Mouse (Mus musculus) B cell, adult 2 months (primary cell): ENCODE results near the gene Rprd1b.

Source experiments
- DNase-seq, 2 experiments: peaks; one replicate each; pipeline ENCODE4 v3.0.0; 2022

The Rprd1b gene

DNA sequence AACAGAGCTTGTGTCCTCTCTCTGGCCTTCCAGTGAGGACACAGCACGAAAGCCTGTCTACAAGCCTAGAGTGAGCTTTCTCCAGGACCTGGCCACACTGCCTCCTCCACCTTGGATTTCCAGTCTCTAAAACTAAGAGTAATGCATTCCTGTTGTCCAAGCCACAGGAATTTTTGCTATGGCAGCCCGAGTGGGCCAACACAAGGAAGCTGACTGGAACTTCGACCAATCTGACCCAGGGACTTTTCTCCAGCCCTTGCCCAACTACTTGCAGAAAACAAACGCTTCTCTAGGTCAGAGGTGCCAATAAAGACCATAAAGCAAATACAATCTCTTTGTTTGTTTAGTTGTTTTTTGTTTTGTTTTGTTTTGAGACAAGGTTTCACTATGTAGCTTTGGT lies 61.8 kb downstream of the Rprd1b start:
- no peak for DNase-seq

DNA sequence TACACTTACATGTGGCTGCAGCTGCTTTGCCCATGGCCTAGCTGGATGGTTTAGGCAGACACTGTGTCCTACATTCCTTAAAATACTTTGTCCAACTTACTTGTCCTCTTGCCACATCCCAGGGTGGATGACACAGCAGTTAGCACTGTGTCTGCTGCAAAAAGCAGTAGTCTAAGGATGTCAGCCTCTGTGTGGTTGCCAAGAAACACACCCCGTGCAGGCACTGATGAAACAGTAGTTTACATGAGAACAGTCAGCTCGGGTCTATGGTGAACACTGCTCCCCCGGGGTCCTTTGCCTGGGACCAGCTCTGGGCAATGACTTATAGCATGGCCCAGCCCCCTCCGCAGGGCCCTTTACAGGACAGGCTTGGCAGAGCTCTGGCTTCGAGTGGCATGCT lies 65.0 kb downstream of the Rprd1b start:
- DNase-seq: no peak

DNA sequence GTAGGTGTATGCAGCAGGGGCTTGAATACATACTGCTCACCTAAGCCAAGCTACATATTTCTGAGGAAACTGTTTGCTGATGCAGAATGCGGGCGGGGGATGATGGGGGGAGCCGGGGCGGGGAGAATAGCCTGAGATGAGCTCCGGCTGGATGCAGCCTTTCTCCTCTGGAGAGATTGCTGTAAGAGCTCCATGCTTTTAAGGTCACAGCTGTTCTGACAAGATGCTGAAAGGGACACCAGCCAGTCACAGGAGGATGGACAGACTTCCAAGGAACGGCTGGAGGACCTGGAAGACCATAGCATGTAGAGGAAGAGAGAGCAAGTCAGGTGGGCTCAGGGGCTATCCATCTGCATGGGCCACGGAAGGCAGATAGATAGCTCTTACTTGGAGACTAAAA lies 66.0 kb downstream of the Rprd1b start:
- DNase-seq: no peak

DNA sequence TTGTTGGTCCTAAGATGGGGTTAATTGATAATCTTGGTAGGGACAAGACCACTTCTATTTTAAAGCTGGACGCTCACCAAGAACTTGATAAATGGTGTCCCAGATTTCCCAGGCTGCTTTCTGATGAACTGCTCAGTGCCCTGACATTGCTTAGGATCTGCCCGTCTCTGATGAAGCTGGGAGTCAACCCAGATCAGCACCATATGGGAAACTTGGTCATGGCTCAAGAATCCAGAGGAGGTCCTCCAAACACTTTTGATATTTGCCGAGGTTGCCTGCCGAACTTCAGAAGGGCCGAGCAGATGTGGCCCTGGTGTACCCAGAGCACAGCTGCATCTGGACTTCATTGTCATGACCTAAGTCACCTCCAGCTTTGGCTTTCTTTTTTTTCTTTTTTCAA lies 66.5 kb downstream of the Rprd1b start:
- DNase-seq: no peak

DNA sequence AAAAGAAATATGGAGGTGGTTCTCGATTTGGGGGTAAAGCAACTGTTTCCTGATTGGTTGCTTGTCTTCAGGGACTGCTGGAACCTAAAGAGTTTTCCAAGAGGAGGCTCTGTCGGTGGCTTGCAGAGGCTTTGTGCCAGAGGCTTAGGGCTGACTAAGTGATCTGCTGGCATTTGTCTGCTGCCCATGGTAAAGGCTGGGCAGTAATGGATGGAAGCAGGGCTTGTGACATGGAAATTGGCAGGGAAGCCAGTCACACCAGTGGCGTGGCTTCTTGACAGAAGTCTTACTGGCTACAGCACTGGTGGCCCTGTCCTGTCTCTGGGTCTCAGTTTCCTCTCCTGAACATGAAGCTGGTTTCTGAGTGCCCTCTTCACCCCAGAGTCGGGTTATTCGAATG lies 68.8 kb downstream of the Rprd1b start:
- no peak for DNase-seq

DNA sequence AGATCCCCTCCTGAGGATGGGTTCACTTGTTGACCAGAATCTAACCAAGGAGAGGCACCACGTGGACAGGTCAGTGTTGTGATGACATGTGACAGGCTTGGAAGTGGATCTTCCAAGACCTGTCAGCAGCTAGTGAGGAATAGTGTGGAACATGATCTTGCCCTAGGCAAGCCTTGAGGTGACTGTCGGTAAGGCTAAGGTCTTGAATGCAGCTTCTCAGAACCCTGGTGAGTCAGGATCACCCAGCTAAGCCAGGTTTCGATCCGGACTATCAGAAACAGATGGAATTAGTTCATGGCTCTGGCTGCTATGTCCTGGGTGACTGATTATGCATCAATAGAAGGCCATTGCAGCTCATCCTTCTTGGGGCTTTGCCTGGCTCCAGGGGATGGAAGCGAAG lies 70.4 kb downstream of the Rprd1b start:
- DNase-seq: no peak

DNA sequence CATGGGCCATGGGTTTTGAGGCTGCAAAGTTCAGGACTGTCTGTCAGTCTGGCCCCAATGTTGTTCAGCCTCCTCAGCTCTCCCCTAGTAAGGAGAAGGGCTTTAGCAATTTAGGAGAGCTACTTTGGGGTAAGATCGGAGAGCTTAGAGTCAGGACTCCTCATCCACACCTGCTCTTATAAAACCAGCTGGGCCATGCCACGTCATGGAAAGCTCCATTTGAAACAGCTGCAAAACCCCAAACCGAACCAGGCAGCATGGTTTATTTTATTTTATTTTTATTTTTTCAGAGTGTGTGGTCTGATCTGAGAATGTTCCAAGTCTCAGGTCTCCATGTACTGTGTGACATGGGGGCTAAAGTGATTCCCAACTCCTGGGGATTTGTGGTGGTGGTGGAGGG lies 71.2 kb downstream of the Rprd1b start:
- DNase-seq: no peak

DNA sequence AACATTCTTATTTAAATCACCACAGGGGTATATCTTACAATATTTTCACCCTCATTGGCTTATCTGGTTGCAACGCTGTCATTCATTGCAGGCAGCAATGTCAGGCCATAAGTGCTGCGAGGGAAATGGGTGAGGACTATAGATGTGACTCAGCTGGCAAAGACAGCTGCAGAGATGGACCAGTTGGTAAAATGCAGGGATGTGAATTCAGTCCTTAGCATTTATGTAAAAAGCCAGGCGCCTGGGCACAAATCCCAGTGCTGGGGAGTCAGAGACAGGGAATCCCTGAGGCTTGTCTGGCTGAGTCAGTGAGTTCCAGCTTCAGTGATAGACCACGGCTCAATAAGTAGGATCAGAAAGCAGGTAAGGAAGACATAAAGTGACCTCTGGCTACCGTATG lies 73.5 kb downstream of the Rprd1b start:
- no peak for DNase-seq

DNA sequence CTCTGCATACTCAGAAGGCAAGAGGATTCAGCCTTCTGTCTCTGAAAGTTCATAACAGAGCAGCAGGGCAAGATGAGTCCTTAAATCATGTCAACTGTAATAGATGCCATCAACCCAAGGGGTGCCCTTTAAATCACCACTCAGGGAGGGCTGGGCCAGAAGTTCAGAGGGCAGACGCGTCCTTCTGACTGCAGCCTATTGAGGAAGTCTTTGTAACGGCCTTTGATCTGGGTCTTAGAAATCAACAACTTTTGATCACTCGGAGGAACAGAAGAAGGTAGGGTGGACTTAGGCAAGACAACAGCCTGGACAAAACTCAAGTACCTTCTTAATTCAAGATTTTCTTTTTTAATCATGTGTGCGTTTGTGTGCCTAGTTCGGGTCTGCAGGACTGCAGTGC lies 76.7 kb downstream of the Rprd1b start:
- DNase-seq: no peak

DNA sequence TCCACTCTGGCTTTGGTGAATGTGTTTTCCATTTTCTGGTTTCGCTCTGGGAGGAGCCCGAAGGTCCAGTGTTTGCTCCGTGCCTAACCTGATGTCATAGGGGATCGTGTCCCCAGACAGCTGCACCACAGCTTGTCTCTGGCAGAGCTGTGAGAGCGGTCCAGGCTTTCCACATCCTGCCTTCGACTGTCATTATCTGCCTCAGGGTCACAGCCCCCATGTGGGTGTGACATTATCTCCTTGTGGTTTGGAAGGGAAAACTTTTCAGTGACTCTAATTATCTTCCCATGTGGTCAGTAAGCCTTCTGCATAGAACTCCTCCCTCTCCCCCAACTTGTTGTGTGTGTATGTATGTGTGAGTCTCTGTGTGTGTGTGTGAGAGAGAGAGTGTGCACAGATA lies 77.3 kb downstream of the Rprd1b start:
- DNase-seq: no peak

DNA sequence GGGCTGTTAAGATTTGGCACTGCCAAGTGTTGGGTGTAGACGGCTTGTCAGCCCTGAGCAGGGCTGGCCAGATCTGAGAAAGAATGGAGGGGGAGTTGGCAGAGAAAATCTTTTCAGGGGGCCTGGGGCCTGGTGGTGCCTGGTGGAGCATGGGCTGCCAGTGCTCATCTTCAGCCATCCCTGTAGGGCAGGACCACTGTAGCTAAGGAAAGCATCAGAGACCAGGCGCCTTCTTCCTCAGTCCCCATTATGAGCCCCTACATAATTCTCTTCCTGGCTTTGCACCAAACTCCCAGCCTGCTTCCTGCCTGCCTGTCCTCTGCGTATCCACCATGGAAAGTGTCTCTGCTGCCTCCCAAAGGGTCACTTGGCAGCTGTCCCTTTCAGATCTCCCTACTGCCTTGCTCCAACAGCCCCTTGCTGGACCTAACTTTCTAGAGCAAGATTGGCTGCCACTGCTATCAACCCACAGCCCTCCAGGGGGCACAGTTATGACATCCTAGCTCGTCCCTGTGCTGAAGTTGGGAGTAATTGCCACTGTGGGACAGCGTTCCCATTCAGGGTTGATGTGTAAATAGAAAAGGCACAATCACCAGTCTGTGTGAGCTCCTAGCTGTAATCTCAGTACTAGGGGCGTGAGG lies 78.8 kb downstream of the Rprd1b start:
- DNase-seq: peak; percentile 28 to 40

DNA sequence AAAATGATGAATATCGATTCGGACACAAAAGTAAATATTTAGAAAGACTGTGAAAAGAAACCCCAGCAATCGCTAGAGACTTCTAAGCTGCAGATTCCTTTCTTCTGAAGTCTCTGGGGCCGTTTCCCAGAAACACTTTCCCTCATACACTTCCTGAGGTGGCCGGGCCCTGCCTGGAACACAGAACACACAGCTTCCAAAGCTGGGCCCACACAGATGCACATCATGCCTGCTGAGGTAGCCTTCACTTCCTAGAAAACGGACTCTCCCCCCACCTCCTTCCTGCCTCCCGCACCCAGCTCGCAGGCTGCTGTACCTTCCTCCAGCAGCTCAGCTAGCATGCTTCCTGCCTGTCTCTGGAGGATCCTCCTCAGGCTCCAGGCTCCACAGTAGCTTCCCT lies 81.2 kb downstream of the Rprd1b start:
- no peak for DNase-seq

DNA sequence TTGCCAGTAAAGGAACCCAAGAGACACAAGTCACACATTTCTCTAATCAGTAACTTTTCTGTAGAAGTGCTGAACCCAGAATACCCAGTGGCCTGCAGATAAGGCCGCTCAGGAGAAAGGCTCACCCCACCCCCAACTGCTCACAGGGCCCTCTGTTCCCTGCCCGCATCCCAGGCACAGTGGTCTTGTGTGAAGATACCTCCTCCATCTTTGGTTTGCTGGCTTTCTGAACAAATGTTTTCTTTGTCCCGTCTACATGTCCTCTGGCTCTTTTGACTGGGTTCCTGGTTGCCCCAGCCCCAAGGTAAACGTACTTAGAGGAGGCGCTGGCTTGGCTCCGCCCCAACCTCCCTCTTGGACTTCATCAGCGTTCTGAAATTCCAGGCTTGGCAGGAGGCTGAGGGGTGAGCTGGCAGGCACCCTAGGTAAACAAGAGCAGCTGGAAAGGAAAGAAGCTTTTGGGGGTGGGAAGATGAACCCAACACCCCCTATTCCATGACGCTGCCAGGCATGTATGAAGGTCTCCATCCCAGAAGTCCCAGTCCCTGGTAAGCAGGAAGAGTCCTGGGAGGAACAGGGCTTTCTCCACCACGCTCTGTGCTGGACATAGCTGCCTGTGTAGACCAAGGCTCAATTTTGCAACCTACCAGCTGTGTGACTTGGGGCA lies 85.4 kb downstream of the Rprd1b start:
- DNase-seq: no peak

DNA sequence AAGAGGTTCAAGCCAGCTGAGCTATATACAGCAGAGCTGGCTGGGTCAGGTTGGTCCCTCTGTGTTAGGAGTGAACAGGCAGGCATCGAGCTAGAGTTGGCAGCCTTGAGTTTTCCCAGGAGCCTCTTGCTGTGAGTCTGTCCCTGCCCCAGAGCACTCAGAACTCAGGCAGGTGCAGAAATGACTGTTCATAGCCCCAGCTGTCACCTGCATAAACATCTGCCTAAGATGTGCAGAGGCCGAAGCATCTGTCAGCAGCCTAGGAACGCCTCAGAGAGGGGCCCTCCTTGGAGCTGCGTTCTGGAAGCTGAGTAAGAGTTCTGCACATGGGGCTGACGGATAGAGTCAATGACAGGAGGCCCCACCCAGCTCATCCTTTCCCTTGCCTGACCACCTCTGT lies 86.6 kb downstream of the Rprd1b start:
- no peak for DNase-seq

DNA sequence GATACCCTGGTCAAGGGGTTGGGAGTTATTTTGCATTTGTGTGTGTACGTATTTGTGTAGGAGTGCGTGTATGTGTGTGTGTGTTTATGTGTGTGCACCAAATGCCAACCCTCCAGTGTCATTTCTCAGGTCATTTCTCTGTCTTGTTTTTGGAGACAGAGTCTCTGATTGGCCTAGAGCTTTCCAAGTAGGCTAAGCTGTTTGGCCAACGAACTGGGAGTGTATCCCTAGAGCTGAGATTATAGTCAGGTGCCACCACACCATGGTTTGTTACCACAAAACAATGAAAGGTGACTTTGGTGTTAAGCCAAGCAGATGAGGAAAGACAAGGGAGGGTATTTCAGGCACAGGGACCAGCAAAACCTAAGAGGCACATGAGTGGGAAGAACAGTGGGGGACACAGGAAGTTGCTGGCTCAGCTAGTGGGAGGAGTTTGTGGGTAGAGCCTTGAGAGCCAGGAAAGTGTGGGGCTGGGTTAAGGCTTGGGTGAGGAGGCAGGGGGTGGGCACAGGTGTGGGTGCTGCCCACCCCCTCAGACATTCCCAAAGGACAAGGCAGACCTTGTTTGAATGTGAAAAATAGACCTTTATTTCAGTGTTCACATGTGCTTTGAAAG lies 87.6 kb downstream of the Rprd1b start:
- no peak for DNase-seq

DNA sequence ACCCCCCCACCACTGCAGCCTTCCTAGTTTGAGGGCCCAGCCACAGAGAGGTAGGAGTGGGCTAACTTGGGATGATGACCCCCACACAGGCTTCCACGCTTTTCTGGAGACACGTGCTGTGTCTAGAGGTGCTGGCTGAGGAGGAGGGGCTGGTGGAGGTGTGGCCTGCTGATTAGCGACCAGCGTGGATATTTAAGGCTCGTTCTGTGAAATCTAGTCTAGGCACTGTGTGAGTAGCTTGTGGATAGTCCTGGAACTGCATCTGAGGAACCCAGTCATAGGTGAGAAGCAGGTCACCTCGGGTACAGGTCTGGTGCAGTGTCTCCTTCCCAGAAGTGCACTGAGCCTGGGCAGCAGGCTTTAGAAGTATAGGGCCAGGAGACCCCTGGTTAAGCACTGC lies 88.4 kb downstream of the Rprd1b start:
- DNase-seq: no peak

DNA sequence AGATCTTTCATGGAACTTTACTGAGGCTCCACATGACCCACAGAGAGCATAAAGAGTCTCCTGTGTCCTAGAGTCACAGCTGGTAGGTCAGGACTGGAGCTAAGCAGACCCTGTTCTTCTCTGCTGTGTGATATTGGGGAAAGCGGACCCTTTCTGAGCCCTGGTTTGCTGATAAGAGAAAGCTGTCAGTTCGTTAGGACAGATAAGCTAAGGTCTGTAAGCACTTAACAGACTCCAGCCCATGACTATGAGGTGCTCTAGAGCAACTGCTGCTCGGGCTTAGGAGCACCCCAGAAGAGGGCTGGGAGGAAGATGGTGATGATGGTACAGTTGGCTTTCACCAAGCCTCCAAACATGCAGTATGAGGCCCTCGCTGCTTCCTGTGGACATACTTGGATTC lies 90.8 kb downstream of the Rprd1b start:
- no peak for DNase-seq

DNA sequence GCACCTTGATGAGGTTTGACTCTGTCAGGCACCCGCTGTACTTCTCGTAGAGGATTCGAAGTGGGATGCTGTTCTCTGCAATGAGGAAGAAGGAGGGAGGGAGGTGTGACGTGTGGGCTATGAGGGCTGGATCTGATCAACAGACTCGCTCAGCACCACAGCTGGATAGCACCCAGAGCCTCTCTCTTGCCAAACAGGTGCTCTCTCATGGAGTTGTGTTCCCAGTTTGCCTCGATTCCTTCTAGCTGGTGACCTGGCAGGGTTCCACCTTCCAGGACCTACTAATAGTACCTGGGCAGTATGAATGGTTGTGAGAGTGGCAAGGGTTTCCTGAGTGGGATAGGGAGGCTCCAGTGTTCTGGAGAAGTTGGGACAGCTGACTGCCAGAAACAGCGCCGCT lies 91.9 kb downstream of the Rprd1b start:
- DNase-seq: no peak

DNA sequence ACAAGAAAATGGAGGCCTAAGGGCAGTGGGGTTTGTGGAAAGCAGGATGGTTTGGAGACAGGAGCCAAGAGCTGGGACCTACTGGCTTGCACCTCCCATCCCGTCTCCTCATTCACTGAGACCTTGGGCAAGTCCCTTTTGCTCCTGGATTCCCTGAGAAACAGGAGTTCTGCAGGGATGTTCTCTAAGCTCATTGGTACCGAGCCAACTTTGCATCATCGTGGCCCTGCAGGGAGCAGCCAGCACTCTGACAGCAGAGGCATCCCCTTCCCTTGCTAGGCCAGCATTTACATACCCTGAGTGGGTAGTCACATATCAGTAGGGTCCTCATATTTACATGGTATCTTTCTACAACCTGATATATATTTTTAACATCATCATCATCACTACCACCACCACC lies 92.6 kb downstream of the Rprd1b start:
- no peak for DNase-seq

DNA sequence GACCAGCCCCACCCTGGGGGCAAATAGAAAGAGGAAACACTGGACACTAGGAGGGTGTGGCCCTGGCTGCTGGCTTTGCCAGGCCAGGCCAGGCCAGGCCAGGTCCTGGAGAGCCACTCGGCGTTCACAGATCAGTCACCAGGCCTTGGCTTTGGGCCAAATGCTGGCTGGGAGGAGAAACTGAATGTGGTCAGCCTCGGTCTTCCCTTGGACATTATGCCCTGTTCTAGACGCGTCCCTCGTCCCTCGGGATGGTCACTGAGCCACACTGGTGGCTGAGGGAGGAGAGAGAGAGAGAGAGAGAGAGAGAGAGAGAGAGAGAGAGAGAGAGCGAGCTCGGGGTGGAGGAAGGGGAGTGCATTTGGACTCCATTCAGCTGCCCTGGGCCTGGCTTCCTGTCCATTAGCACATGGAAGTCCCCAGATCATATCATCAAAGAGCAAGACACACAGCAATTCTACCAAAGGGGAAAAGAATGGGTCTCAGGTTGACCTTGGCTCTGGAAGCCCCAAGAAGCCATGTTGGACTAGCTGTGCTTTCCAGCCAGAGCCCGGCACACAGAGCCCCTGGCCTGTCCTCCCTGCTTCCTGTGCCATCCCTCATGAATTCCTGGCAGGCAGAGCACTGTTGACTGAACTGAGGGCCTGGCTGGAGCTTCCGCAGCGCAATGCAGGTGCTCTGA lies 93.5 kb downstream of the Rprd1b start:
- DNase-seq: no peak

DNA sequence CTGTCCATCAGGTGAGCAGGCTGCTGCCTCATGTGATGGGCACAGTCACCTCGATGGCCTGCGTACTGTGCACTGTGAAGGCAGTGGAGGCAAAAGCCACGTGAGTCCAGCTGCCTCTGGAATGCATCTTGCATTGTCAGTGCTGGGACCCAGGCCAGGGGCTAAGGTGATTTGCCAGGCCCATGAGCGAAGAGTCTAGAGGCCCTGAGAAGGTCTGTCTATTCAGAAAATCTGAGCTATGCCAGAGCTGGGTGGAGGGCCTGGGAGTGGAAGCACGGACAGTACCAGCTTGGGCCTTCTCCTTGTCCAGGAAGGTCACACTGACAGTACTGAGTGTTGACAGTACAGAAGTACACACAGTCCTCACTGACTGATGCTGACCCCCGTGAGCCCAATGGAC lies 94.5 kb downstream of the Rprd1b start:
- no peak for DNase-seq

DNA sequence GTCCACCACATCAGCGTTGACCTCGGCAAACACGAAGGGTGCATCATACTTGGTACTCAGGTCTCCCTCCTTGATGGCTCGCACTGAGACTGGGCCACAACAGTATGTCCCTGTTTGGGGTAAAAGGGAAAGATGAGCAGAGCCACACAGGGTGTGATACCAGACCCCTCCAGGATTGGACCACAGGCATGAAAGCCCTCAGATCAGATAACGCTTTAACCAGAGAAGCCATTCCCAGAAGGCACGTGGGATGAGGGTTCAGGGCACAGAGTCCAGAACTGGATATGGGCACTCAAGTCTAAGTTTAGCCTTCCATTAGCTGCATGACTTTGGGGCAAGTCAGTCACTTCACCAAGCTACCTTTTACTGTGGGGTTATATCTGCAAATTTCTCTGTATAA lies 98.9 kb downstream of the Rprd1b start:
- no peak for DNase-seq

DNA sequence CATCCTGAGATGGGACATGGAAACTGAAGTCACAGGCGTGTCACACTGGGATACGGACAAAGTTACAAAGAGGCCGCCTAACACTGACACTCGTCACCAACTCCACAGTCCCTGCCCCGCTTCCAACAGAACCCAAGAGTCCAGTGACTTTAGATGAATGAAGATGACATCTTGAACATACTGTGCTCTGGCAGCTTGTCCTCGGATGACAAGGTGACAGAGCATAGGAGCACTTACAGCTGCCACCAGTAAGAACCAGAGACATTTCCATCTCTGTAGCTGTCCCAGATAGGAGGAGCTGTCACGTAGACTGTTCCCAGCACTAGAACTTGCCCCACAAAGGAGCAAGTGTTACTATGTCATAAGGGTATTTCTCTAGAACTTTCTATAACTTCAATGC lies 99.6 kb downstream of the Rprd1b start:
- no peak for DNase-seq

DNA sequence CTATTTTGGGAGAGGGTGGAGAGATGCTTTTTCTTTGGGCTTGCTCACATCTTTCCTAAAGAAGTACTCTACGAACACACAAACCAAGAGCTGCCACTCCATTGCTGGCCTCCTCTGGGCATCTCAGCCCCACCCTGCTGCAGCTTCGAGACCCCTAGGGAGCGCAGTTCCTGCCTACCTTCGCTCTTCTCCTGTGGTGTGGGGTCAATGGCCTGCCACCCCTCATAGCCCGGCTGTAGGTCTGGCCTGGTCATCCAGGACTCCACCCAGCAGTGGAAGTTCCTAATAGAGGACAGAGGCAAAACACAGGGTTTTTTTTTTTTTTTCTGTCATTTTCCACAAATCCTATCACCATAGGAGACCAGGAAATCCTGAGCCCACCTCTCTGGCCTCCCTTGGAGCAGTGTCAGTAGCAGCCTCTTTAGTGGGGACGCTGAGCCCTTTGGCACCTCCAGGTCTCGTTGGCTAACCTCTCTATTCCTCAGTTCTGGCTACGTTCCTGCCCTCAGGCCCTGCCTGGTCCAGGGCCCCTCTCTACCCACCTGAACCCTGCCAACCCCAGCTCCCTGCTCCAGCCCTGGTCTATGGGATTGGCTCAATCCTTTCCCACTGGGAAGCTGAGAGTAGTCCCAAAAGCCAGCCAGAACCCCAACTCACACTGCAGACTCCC lies 100.3 kb downstream of the Rprd1b start:
- no peak for DNase-seq
